Mouse (Mus musculus): ENCODE measurements around the gene Atxn2.

Atxn2 gene

GRCm38 (mm10) chr5:121861964-121862363 is 150.8 kb downstream of the Atxn2 start:
- no peak for DNase-seq (ENCODE audit: low spot score)

DNA sequence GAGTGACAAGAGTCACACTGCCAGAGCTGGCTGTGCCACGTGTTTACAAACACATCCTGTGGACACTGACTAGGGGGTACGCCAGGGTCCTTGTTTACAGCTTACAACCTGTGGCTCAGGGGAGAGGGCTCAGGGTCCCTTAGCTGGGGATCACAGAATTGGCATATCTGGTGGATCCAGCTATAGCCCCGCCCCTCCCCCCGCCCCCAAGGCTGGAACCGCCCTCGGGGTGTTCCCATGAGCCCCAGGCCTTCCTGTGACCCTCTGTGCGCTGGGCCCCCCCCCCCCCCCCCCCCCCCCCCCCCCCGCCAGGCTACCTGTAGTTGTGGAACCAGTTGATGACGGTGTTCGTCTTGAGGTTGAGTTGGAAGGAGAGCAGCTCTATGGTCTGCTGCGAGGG is 153.2 kb downstream of the Atxn2 start:
- no peak for DNase-seq (ENCODE audit: low spot score)

Data from testis, postnatal 14 days (tissue).